Mouse (Mus musculus): ENCODE measurements around the gene Insyn1. TPM values are rescaled to one million over a fixed set of nuclear protein-coding genes. Genes with fewer than 3 reads are reported as not detected.

The Insyn1 gene
- polyA plus RNA-seq, 1 experiment = 2.8 TPM

DNA sequence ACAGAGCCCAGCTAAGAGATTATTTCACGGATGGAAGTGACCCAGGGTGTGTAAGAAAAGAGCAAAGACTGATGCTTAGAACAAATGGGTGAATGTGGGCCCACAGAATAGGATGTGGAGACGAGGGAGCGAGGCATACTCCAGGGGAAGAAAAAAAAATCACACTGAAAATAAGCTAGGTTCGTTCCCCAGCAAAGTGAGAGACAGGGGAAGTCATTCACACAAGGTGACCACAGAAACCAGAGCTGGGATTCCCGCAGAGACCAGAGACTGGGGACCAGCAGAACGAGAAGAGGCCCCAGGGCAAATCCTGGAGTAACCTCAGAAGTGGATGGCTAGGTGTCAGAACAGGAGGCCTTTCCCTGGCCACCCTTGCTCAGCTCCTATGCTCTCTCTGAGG, 57.0 kb downstream of the Insyn1 start:
- Histone ChIP-seq H3K27me3 (replicated peaks) (peaks cover 51% of the 10 kb centered on the region), H3K9me3 (no peaks in the 10 kb centered on the region), H3K4me3 (replicated peaks) (peak overlapping the region; percentile 34), H3K36me3 (replicated peaks; ENCODE audit: low read length) (no peaks in the 10 kb centered on the region), H3K4me1 (peaks cover 90% of the 10 kb centered on the region)
- TF ChIP-seq GATA1 (IDR thresholded peaks at IDR 0.05; ENCODE audit: borderline replicate concordance, low read length) (no peak), FLI1 (IDR thresholded peaks at IDR 0.05; ENCODE audit: low read length) (no peak)

DNA sequence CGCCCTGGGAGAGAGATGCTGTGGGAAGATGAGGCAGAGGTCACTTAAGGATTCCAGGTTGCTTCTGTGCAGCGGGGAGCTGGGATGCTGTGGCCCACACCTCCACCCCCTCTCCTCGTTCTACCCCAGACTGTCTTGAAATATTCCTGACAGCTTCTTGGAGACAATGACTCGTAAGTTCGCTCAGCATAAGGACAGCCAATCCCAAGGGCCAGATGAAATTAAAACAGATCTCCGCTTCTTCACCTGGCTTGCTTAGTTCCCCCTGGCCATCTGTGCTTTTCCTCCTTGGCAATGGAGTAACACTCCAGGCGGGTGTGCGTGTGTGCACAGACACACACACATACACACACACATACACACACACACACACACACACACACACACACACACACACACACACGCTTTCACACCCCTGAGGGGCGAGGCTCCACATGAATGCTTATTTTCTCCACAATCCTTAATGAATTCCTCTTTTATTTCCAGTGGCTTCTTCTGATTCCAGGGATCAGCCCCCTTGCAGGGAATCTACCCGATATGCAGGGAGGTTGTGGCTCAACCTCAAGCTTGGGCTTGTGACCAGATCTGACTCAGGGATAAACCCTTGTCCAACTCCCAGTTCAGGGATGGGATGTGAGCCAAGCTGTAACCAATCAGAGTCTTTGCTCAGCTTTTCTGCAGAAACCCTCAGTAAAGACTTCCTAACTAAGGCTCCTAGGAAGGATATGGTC, 58.4 kb downstream of the Insyn1 start:
- Histone ChIP-seq H3K4me3 (replicated peaks) (no peak overlapping the region), H3K4me1 (peaks cover 85% of the 10 kb centered on the region), H3K27me3 (replicated peaks) (peaks cover 64% of the 10 kb centered on the region), H3K36me3 (replicated peaks; ENCODE audit: low read length) (no peaks in the 10 kb centered on the region), H3K9me3 (no peaks in the 10 kb centered on the region)
- no peak for TF ChIP-seq GATA1 (IDR thresholded peaks at IDR 0.05; ENCODE audit: borderline replicate concordance, low read length)
- no peak for TF ChIP-seq FLI1 (IDR thresholded peaks at IDR 0.05; ENCODE audit: low read length)

DNA sequence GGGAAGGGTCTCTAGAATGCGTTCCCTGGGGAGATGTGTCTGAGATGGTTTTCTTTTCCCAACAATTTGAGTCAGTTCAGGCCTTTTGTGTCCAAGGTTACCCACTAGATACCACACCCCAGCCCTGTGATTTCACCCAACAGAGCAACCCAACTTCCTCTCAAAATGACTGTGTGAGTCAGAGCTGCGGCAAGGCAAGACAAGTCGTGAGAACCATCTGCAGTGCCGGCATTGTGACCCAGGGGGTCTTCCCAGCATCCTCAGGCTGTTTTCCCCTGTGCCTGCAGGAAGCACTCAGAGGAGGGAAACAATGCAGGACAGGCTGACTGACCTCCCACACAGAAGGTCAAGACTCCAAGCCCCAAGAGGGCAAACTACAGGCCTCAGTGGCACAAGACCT, 60.5 kb downstream of the Insyn1 start:
- TF ChIP-seq GATA1 (IDR thresholded peaks at IDR 0.05; ENCODE audit: borderline replicate concordance, low read length) (no peak), FLI1 (IDR thresholded peaks at IDR 0.05; ENCODE audit: low read length) (no peak)

More for the DNA sequence above, 60.5 kb downstream of the Insyn1 start:
- peaks cover 81% of the 10 kb centered on the region for H3K4me1 ChIP-seq
- H3K27me3 ChIP-seq (replicated peaks) = peaks cover 79% of the 10 kb centered on the region
- H3K36me3 ChIP-seq (replicated peaks; ENCODE audit: low read length) = no peaks in the 10 kb centered on the region
- peak overlapping the region; percentile 16 for H3K4me3 ChIP-seq (replicated peaks)
- no peaks in the 10 kb centered on the region for H3K9me3 ChIP-seq

Other genes with a start within 250 kb of the Insyn1 start
- gene Pml, start 238.8 kb upstream of the Insyn1 start, polyA plus RNA-seq (2012; ENCODE audit: insufficient read depth, low replicate concordance) = 28.7 and 29.2 TPM in 2 replicates
- 4.3 TPM in 1 of 2 replicates, not detected in the other for gene Stoml1, start 235.4 kb upstream of the Insyn1 start, polyA plus RNA-seq (2012; ENCODE audit: insufficient read depth, low replicate concordance)
- gene Loxl1, start 175.4 kb upstream of the Insyn1 start, polyA plus RNA-seq (2012; ENCODE audit: insufficient read depth, low replicate concordance) = not detected in 2 replicates
- not detected in 2 replicates for gene Tbc1d21, start 118.1 kb upstream of the Insyn1 start, polyA plus RNA-seq (2012; ENCODE audit: insufficient read depth, low replicate concordance)
- gene Cd276, start 66.8 kb downstream of the Insyn1 start, polyA plus RNA-seq (2012; ENCODE audit: insufficient read depth, low replicate concordance) = 0.52 and 1.3 TPM in 2 replicates
- 231 and 377 TPM in 2 replicates for gene Nptn, start 93.6 kb downstream of the Insyn1 start, polyA plus RNA-seq (2012; ENCODE audit: insufficient read depth, low replicate concordance)